20 mouse cellular contexts compared by ENCODE assay signal in the genomic region with DNA sequence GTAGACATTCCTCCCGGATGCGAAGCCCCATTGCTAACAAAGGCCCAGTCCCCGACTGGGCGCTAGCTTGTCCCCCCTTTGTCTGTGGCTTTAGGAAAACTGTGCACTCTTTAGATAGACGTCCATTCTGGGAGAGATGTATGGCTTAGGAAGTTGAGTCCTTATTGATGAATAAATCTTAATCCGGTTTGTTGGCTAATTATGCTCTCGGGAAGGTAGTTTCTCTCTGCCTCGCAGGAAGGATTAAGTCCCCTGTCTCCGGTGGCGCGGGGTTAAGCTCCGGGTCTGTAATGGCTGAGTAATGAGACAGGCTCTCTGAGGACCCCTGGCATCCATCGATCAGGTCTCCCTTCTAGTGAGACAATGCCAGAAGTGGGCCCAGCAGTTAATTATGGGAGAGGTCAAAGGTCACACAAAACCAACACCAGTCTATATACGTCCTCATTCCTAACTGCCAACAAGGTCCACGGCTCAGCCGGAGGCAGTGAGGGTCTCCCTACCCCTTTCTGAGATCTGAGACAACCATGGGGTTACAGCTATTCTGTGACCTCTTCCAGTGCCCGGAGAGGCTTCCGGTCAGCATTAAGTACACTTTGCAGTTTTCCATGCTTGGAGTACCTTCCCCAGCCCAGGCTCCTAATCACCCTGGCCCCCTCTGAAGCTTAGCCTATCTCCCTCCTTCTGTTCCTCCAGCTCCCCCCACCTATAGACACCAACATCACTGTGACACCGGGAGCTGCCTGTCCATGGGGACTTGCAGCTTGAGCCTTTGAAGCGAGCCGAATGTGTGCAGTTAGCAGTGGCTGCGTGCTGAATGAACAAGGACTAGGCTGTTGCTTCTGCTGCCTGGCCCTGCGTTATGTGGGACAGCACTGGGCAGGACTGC. TPM values are rescaled to one million over a fixed set of nuclear protein-coding genes. Genes with fewer than 3 reads are reported as not detected.
DNase-seq lines count a peak whose midpoint lies in the region; ATAC-seq and TF ChIP-seq lines count a peak whose summit lies in the region.
"Had no signal": no experiment of that assay in that cellular context is flagged by ENCODE, and none has a peak within 500 bp of the region (broad histone marks: within the 10 kb centered on the region; RNA-seq: fewer than 3 reads in every experiment).

No protein-coding gene starts in this region.

- peaks cover 18% of the 10 kb centered on the region for H3K4me1 ChIP-seq in kidney, embryonic 14.5 days (ENCODE audit: control insufficient read depth, insufficient read depth, low read length)
- H3K4me1 ChIP-seq in embryonic facial prominence, embryonic 11.5 days (ENCODE audit: control insufficient read depth, insufficient read depth, low read length) = peaks cover 17% of the 10 kb centered on the region
- peaks cover 31% of the 10 kb centered on the region for H3K4me1 ChIP-seq in midbrain, embryonic 11.5 days (ENCODE audit: control insufficient read depth, insufficient read depth, low read length)
- H3K4me1 ChIP-seq in lung, adult 2 months (ENCODE audit: control insufficient read depth, insufficient read depth, low read length) = no peaks in the 10 kb centered on the region

- H3K4me3 ChIP-seq in kidney, embryonic 14.5 days (ENCODE audit: low read length) = no peak overlapping the region
- no peak overlapping the region for H3K4me3 ChIP-seq in embryonic facial prominence, embryonic 11.5 days (ENCODE audit: low read depth, low read length)
- no peak overlapping the region for H3K4me3 ChIP-seq in midbrain, embryonic 11.5 days (ENCODE audit: low read depth, low read length)
- H3K4me3 ChIP-seq in lung, adult 2 months (replicated peaks; ENCODE audit: extremely low read depth, low read depth, low read length) = no peak overlapping the region
- H3K4me3 ChIP-seq: embryonic facial prominence, embryonic 12.5 days had no signal

- no peak for TF ChIP-seq POLR2A in lung, adult 2 months (IDR thresholded peaks at IDR 0.05; ENCODE audit: borderline replicate concordance, extremely low read depth, low read depth, low read length)

- peak; percentile 22; the same call in 1 of the 2 replicates for ATAC-seq in kidney, embryonic 14.5 days (ENCODE audit: low FRiP score, low TSS enrichment)
- peak; percentile 53 for ATAC-seq in embryonic facial prominence, embryonic 11.5 days (replicated peaks; ENCODE audit: insufficient number of reproducible peaks, low FRiP score, low TSS enrichment, low read depth)
- peak; percentile 88 for ATAC-seq in midbrain, embryonic 11.5 days (ENCODE audit: low FRiP score)
- ATAC-seq: CD4-positive, CD25-positive, alpha-beta regulatory T cell, adult 4 months had no signal

- H3K36me3 ChIP-seq in kidney, embryonic 14.5 days (ENCODE audit: control insufficient read depth, insufficient read depth, low read length) = no peaks in the 10 kb centered on the region
- H3K36me3 ChIP-seq in embryonic facial prominence, embryonic 11.5 days (replicated peaks; ENCODE audit: control insufficient read depth, insufficient read depth, low read depth, low read length) = no peaks in the 10 kb centered on the region
- no peaks in the 10 kb centered on the region for H3K36me3 ChIP-seq in midbrain, embryonic 11.5 days (ENCODE audit: control insufficient read depth, insufficient read depth, low read length)
- H3K36me3 ChIP-seq: embryonic facial prominence, embryonic 12.5 days had no signal

- no peak overlapping the region for H3K27ac ChIP-seq in kidney, embryonic 14.5 days (ENCODE audit: low read depth, low read length)
- no peak overlapping the region; the same call in 1 of the 2 replicates for H3K27ac ChIP-seq in embryonic facial prominence, embryonic 11.5 days (replicated peaks; ENCODE audit: low read depth, low read length)
- peak overlapping the region; percentile 57 for H3K27ac ChIP-seq in midbrain, embryonic 11.5 days (ENCODE audit: low read depth, low read length)
- H3K27ac ChIP-seq: embryonic facial prominence, embryonic 12.5 days; liver, embryonic 14.5 days had no signal

- TF ChIP-seq CTCF in lung, adult 2 months (IDR thresholded peaks at IDR 0.05; ENCODE audit: insufficient read depth, low read length) = no peak

- no peaks in the 10 kb centered on the region for H3K9me3 ChIP-seq in kidney, embryonic 14.5 days (ENCODE audit: control insufficient read depth, low read length)
- H3K9me3 ChIP-seq in embryonic facial prominence, embryonic 11.5 days (replicated peaks; ENCODE audit: control insufficient read depth, low read length) = no peaks in the 10 kb centered on the region
- H3K9me3 ChIP-seq in midbrain, embryonic 11.5 days (ENCODE audit: control insufficient read depth, low read length) = no peaks in the 10 kb centered on the region
- H3K9me3 ChIP-seq: embryonic facial prominence, embryonic 12.5 days had no signal

- WGBS in kidney, embryonic 14.5 days = 16% methylated on average over 23 of the region's 23 CpGs
- 12% methylated on average over 23 of the region's 23 CpGs for WGBS in embryonic facial prominence, embryonic 11.5 days
- 6% methylated on average over 23 of the region's 23 CpGs for WGBS in midbrain, embryonic 11.5 days
- WGBS in lung, adult 2 months = 61% methylated on average over 23 of the region's 23 CpGs

- no peak overlapping the region for H3K9ac ChIP-seq in kidney, embryonic 14.5 days (ENCODE audit: low read depth, low read length)
- 0 out of 2 replicates have a peak overlapping the region, but pooled peaks have one; percentile 6 for H3K9ac ChIP-seq in embryonic facial prominence, embryonic 11.5 days (replicated peaks; ENCODE audit: low read length)
- peak overlapping the region; percentile 30; the same call in 1 of the 2 replicates for H3K9ac ChIP-seq in midbrain, embryonic 11.5 days (ENCODE audit: low read length)
- H3K9ac ChIP-seq: embryonic facial prominence, embryonic 12.5 days; liver, embryonic 14.5 days had no signal

- no peaks in the 10 kb centered on the region for H3K27me3 ChIP-seq in kidney, embryonic 14.5 days (ENCODE audit: control insufficient read depth, insufficient read depth, low read length)
- no peaks in the 10 kb centered on the region for H3K27me3 ChIP-seq in embryonic facial prominence, embryonic 11.5 days (ENCODE audit: control insufficient read depth, insufficient read depth, low read length)
- peaks cover 21% of the 10 kb centered on the region for H3K27me3 ChIP-seq in midbrain, embryonic 11.5 days (ENCODE audit: control insufficient read depth, insufficient read depth, low read length)
- H3K27me3 ChIP-seq: embryonic facial prominence, embryonic 12.5 days had no signal

- H3K4me2 ChIP-seq in kidney, embryonic 14.5 days (replicated peaks; ENCODE audit: low read depth, low read length) = no peak overlapping the region
- H3K4me2 ChIP-seq in embryonic facial prominence, embryonic 11.5 days (ENCODE audit: low read depth, low read length) = no peak overlapping the region
- peak overlapping the region; percentile 6; the same call in 1 of the 2 replicates for H3K4me2 ChIP-seq in midbrain, embryonic 11.5 days
- H3K4me2 ChIP-seq: embryonic facial prominence, embryonic 12.5 days; heart, embryonic 11.5 days had no signal

- DNase-seq in kidney, postnatal 10 days = no peak
- peak; percentile 59 for DNase-seq in embryonic facial prominence, embryonic 11.5 days (ENCODE audit: low spot score)
- DNase-seq in midbrain, embryonic 11.5 days (ENCODE audit: low spot score, missing footprints) = peak; percentile 96
- peak; percentile 63 for DNase-seq in retina, postnatal 1 day
- DNase-seq in kidney, postnatal 36 days = no peak
- no peak for DNase-seq in urinary bladder, postnatal 36 days (ENCODE audit: low spot score in 2 of 2)
- no peak for DNase-seq in lung, adult 2 months
- DNase-seq: adrenal gland, postnatal 10 days; cerebellum, adult 8-10 months; heart, postnatal 4 days; kidney, adult 11 months; kidney, postnatal 25 days; lung, postnatal 36 days; right cerebral cortex, postnatal 14 days; thymus, postnatal 25 days had no signal

RNA-seq across cellular contexts. Expression of gene Scube1, which starts 14.7 kb away (rescaled TPM):
- polyA plus RNA-seq in kidney, embryonic 14.5 days (2014; fragmentation: Nextera tagmentation; extraction: Ambion mirVana) = 4.7 and 7.4 TPM in 2 replicates
- 30.2 and 32.8 TPM in 2 replicates for polyA plus RNA-seq in embryonic facial prominence, embryonic 11.5 days (2014; fragmentation: Nextera tagmentation; extraction: Ambion mirVana)
- polyA plus RNA-seq in midbrain, embryonic 11.5 days (2014; fragmentation: Nextera tagmentation; extraction: Ambion mirVana) = 27.8 and 31.4 TPM in 2 replicates
- polyA plus RNA-seq in lung, adult 2 months (2012; rRNA removed) = 17.2 and 18.8 TPM in 2 replicates
- polyA plus RNA-seq: CD4-positive, CD25-positive, alpha-beta regulatory T cell, adult 4 months had no signal

Comparison
In these comparisons a context has a peak if more than half of its experiments do, and no peak if none do; other contexts are left out.
1. ATAC-seq: peak in every context shown above with its lines; median percentile 88 in midbrain, embryonic 11.5 days; 53 in embryonic facial prominence, embryonic 11.5 days; 22 in kidney, embryonic 14.5 days.
2. DNase-seq: peak in embryonic facial prominence, embryonic 11.5 days (single experiment), midbrain, embryonic 11.5 days (single experiment) and retina, postnatal 1 day (single experiment); none in kidney, postnatal 10 days (single experiment), kidney, postnatal 36 days (0 of 2), urinary bladder, postnatal 36 days (0 of 2) and lung, adult 2 months (single experiment).